Mouse (Mus musculus) CH12.LX (cell line): ENCODE data around the gene Gm49321.

Source experiments
- E2F4 ChIP-seq: IDR thresholded peaks from 2 replicates; pipeline ENCODE4 v1.6.1; 2011; ENCODE audit warnings: low read depth, low read length, improper control_type of control experiment; ENCODE audit not compliant: insufficient replicate concordance
- EP300 ChIP-seq: IDR thresholded peaks from 2 replicates; pipeline ENCODE4 v1.6.1; 2011; ENCODE audit warnings: low read length, improper control_type of control experiment

- TF ChIP-seq E2F4 (no peak), EP300 (peak; percentile 52; the same call in 1 of the 2 replicates)
Measured at GRCm38 (mm10) chr12:74015491-74015890, 78.0 kb downstream of the Gm49321 start.
